Mouse (Mus musculus): Measurements from ENCODE around the gene Stpg4. TPM values are rescaled to one million over a fixed set of nuclear protein-coding genes. Genes with fewer than 3 reads are reported as not detected.

The Stpg4 gene
- not detected in 2 replicates for polyA plus RNA-seq (2012; ENCODE audit: insufficient read depth, insufficient read length, low replicate concordance, missing spikeins)

- Histone ChIP-seq H3K4me3 (ENCODE audit: insufficient read depth, low read depth, low read length) (no peak within 1 kb of the TSS), H3K27ac (ENCODE audit: insufficient read depth, low read depth, low read length) (no peak within 1 kb of the TSS), H3K4me1 (ENCODE audit: control insufficient read depth, insufficient read depth, low read length) (0 out of 2 replicates have a peak, but pooled peaks cover 3% of the 10 kb centered on the region)
- TF ChIP-seq POLR2A (IDR thresholded peaks at IDR 0.05; ENCODE audit: insufficient read depth, low read depth, low read length) (no peak), CTCF (IDR thresholded peaks at IDR 0.05; ENCODE audit: insufficient read depth, low read depth, low read length) (no peak)
- 64% methylated on average over 24 of the region's 24 CpGs for WGBS
These were observed at the start of gene Stpg4 for GRCm38 (mm10) chr17:87427511-87427910. TSS of gene Stpg4 (minus strand) at chr17:87427741.

- peak overlapping the region; percentile 91 for H3K27ac ChIP-seq (ENCODE audit: insufficient read depth, low read depth, low read length)
- H3K4me1 ChIP-seq (ENCODE audit: control insufficient read depth, insufficient read depth, low read length), result peaks cover 37% of the 10 kb centered on the region
- WGBS, result 47% methylated on average over 8 of the region's 8 CpGs
- TF ChIP-seq CTCF (IDR thresholded peaks at IDR 0.05; ENCODE audit: insufficient read depth, low read depth, low read length) (no peak), POLR2A (IDR thresholded peaks at IDR 0.05; ENCODE audit: insufficient read depth, low read depth, low read length) (no peak)
- H3K4me3 ChIP-seq (ENCODE audit: insufficient read depth, low read depth, low read length), result no peak overlapping the region
These were observed 47.8 kb upstream of the Stpg4 start for GRCm38 (mm10) chr17:87475356-87475755.

GRCm38 (mm10) chr17:87474501-87474795 is 46.9 kb upstream of the Stpg4 start:
- 13% methylated on average over 7 of the region's 7 CpGs for WGBS
- no peak for TF ChIP-seq POLR2A (IDR thresholded peaks at IDR 0.05; ENCODE audit: insufficient read depth, low read depth, low read length)
- Histone ChIP-seq H3K4me3 (ENCODE audit: insufficient read depth, low read depth, low read length) (peak overlapping the region; percentile 20), H3K4me1 (ENCODE audit: control insufficient read depth, insufficient read depth, low read length) (peaks cover 37% of the 10 kb centered on the region), H3K27ac (ENCODE audit: insufficient read depth, low read depth, low read length) (peak overlapping the region; percentile 91)

GRCm38 (mm10) chr17:87473736-87474500 is 46.4 kb upstream of the Stpg4 start:
- 1% methylated on average over 23 of the region's 23 CpGs for WGBS
- H3K27ac ChIP-seq (ENCODE audit: insufficient read depth, low read depth, low read length), result peak overlapping the region; percentile 91
- peak overlapping the region; percentile 20 for H3K4me3 ChIP-seq (ENCODE audit: insufficient read depth, low read depth, low read length)
- H3K4me1 ChIP-seq (ENCODE audit: control insufficient read depth, insufficient read depth, low read length), result peaks cover 37% of the 10 kb centered on the region
- TF ChIP-seq POLR2A (IDR thresholded peaks at IDR 0.05; ENCODE audit: insufficient read depth, low read depth, low read length) (no peak; the same call in 1 of the 2 replicates), CTCF (IDR thresholded peaks at IDR 0.05; ENCODE audit: insufficient read depth, low read depth, low read length) (no peak)

GRCm38 (mm10) chr17:87473441-87473735 is 45.8 kb upstream of the Stpg4 start:
- peak overlapping the region; percentile 91 for H3K27ac ChIP-seq (ENCODE audit: insufficient read depth, low read depth, low read length)
- peak overlapping the region; percentile 20 for H3K4me3 ChIP-seq (ENCODE audit: insufficient read depth, low read depth, low read length)
- WGBS, result 8% methylated on average over 9 of the region's 9 CpGs
- no peak for TF ChIP-seq CTCF (IDR thresholded peaks at IDR 0.05; ENCODE audit: insufficient read depth, low read depth, low read length)
- no peak for TF ChIP-seq POLR2A (IDR thresholded peaks at IDR 0.05; ENCODE audit: insufficient read depth, low read depth, low read length)
- H3K4me1 ChIP-seq (ENCODE audit: control insufficient read depth, insufficient read depth, low read length), result peaks cover 34% of the 10 kb centered on the region

GRCm38 (mm10) chr17:87472879-87473278 is 45.3 kb upstream of the Stpg4 start:
- no peak for TF ChIP-seq CTCF (IDR thresholded peaks at IDR 0.05; ENCODE audit: insufficient read depth, low read depth, low read length)
- TF ChIP-seq POLR2A (IDR thresholded peaks at IDR 0.05; ENCODE audit: insufficient read depth, low read depth, low read length), result no peak
- peaks cover 34% of the 10 kb centered on the region for H3K4me1 ChIP-seq (ENCODE audit: control insufficient read depth, insufficient read depth, low read length)
- peak overlapping the region; percentile 91 for H3K27ac ChIP-seq (ENCODE audit: insufficient read depth, low read depth, low read length)
- 0 out of 2 replicates have a peak overlapping the region, but pooled peaks have one; percentile 20 for H3K4me3 ChIP-seq (ENCODE audit: insufficient read depth, low read depth, low read length)
- WGBS, result 45% methylated on average over 10 of the region's 10 CpGs

- TF ChIP-seq POLR2A (IDR thresholded peaks at IDR 0.05; ENCODE audit: insufficient read depth, low read depth, low read length) (no peak), CTCF (IDR thresholded peaks at IDR 0.05; ENCODE audit: insufficient read depth, low read depth, low read length) (no peak)
- WGBS, result 86% methylated on average over 6 of the region's 6 CpGs
- H3K4me1 ChIP-seq (ENCODE audit: control insufficient read depth, insufficient read depth, low read length), result peaks cover 30% of the 10 kb centered on the region
- no peak overlapping the region for H3K27ac ChIP-seq (ENCODE audit: insufficient read depth, low read depth, low read length)
- no peak overlapping the region for H3K4me3 ChIP-seq (ENCODE audit: insufficient read depth, low read depth, low read length)
These were observed 44.1 kb upstream of the Stpg4 start for GRCm38 (mm10) chr17:87471661-87472060.

GRCm38 (mm10) chr17:87470797-87471196 is 43.3 kb upstream of the Stpg4 start:
- TF ChIP-seq CTCF (IDR thresholded peaks at IDR 0.05; ENCODE audit: insufficient read depth, low read depth, low read length), result no peak
- TF ChIP-seq POLR2A (IDR thresholded peaks at IDR 0.05; ENCODE audit: insufficient read depth, low read depth, low read length), result no peak
- Histone ChIP-seq H3K4me1 (ENCODE audit: control insufficient read depth, insufficient read depth, low read length) (peaks cover 29% of the 10 kb centered on the region), H3K4me3 (ENCODE audit: insufficient read depth, low read depth, low read length) (no peak overlapping the region), H3K27ac (ENCODE audit: insufficient read depth, low read depth, low read length) (no peak overlapping the region)
- WGBS, result 93% methylated on average over 8 of the region's 8 CpGs

- H3K4me3 ChIP-seq (ENCODE audit: insufficient read depth, low read depth, low read length), result no peak overlapping the region
- TF ChIP-seq CTCF (IDR thresholded peaks at IDR 0.05; ENCODE audit: insufficient read depth, low read depth, low read length), result no peak
These were observed 42.7 kb upstream of the Stpg4 start for GRCm38 (mm10) chr17:87470282-87470681.

More at GRCm38 (mm10) chr17:87470282-87470681, 42.7 kb upstream of the Stpg4 start:
- WGBS, result 75% methylated on average over 8 of the region's 8 CpGs
- H3K27ac ChIP-seq (ENCODE audit: insufficient read depth, low read depth, low read length), result no peak overlapping the region
- H3K4me1 ChIP-seq (ENCODE audit: control insufficient read depth, insufficient read depth, low read length), result peaks cover 25% of the 10 kb centered on the region
